In genomic region chr10:79768400-79768799, GRCm38 (mm10) we compare ENCODE assay signal across 1 mouse cellular context.
TF ChIP-seq lines count a peak whose summit lies in the region.

No protein-coding gene starts in this region.

TF ChIP-seq in MEL, 35 proteins besides CTCF, POLR2A, EP300 and RAD21:
- TF ChIP-seq MXI1 (IDR thresholded peaks at IDR 0.05; ENCODE audit: low read depth, low read length) (no peak), HCFC1 (IDR thresholded peaks at IDR 0.05; ENCODE audit: low read depth, low read length) (peak; percentile 37; the same call in 1 of the 2 replicates), BHLHE40 (IDR thresholded peaks at IDR 0.05; ENCODE audit: borderline replicate concordance, low read depth, low read length) (no peak), MAZ (IDR thresholded peaks at IDR 0.05; ENCODE audit: low read depth, low read length) (peak; percentile 26; the same call in 1 of the 2 replicates), UBTF (IDR thresholded peaks at IDR 0.05; ENCODE audit: borderline replicate concordance, insufficient read depth, low read depth, low read length) (no peak), MYC (IDR thresholded peaks at IDR 0.05; ENCODE audit: low read depth, low read length) (no peak), SIN3A (IDR thresholded peaks at IDR 0.05; ENCODE audit: low read length) (peak; percentile 38; the same call in 1 of the 2 replicates), SMC3 (IDR thresholded peaks at IDR 0.05; ENCODE audit: low read depth, low read length) (peak; percentile 89), ZC3H11A (IDR thresholded peaks at IDR 0.05; ENCODE audit: low read depth, low read length) (peak; percentile 68), MAFK (IDR thresholded peaks at IDR 0.05; ENCODE audit: borderline replicate concordance, low read depth, low read length) (no peak)
